Mouse (Mus musculus) brain, adult 2 months (tissue): ENCODE measurements around the gene Rsad2.
A peak's percentile ranks its signal among the peaks of the same experiment; 100 is the strongest.
"Not testable (repeated sequence)": the region's sequence is repeated elsewhere in the genome, so short reads cannot be mapped to it uniquely, and the experiment has no call there.

ENCODE experiments used
- DNase-seq: peaks from one replicate; pipeline ENCODE4 v3.0.0; 2011; ENCODE audit warnings: low read depth, low spot score

Gene Rsad2

GRCm38 (mm10) chr12:26456028-26456698, at the start of gene Rsad2:
TSS of gene Rsad2 (minus strand) at chr12:26456452.
- peak; percentile 52 for DNase-seq

GRCm38 (mm10) chr12:26501042-26501441, 44.8 kb upstream of the Rsad2 start:
- no peak for DNase-seq

- DNase-seq: no peak
These were observed 33.7 kb upstream of the Rsad2 start for GRCm38 (mm10) chr12:26489942-26490341.

- no peak for DNase-seq
These were observed 32.5 kb upstream of the Rsad2 start for GRCm38 (mm10) chr12:26488617-26489274.

- peak; percentile 78 for DNase-seq
These were observed 31.8 kb upstream of the Rsad2 start for GRCm38 (mm10) chr12:26487874-26488616.

- not testable (repeated sequence) for DNase-seq
These were observed 29.7 kb upstream of the Rsad2 start for GRCm38 (mm10) chr12:26485738-26486580.

- DNase-seq: peak; percentile 67
These were observed 22.1 kb upstream of the Rsad2 start for GRCm38 (mm10) chr12:26478196-26479004.

- DNase-seq: no peak
These were observed 20.9 kb upstream of the Rsad2 start for GRCm38 (mm10) chr12:26477198-26477597.

GRCm38 (mm10) chr12:26473746-26474145, 17.5 kb upstream of the Rsad2 start:
- no peak for DNase-seq

GRCm38 (mm10) chr12:26472770-26473481, 16.7 kb upstream of the Rsad2 start:
- DNase-seq: no peak

GRCm38 (mm10) chr12:26471376-26471775, 15.1 kb upstream of the Rsad2 start:
- DNase-seq: no peak

- DNase-seq: peak; percentile 56
These were observed 13.8 kb upstream of the Rsad2 start for GRCm38 (mm10) chr12:26470042-26470409.

GRCm38 (mm10) chr12:26469098-26470041, 13.1 kb upstream of the Rsad2 start, which contains the start of gene Cmpk2:
TSS of gene Cmpk2 (plus strand) at chr12:26469204.
- peak; percentile 95 for DNase-seq

- no peak for DNase-seq
These were observed 9.3 kb upstream of the Rsad2 start for GRCm38 (mm10) chr12:26465600-26465999.

- DNase-seq: peak; percentile 34
These were observed 3.8 kb upstream of the Rsad2 start for GRCm38 (mm10) chr12:26460091-26460490.

GRCm38 (mm10) chr12:26454682-26455081, 1.6 kb downstream of the Rsad2 start:
- DNase-seq: no peak

GRCm38 (mm10) chr12:26452951-26453350, 3.3 kb downstream of the Rsad2 start:
- DNase-seq: no peak

GRCm38 (mm10) chr12:26451150-26451549, 5.1 kb downstream of the Rsad2 start:
- no peak for DNase-seq

- no peak for DNase-seq
These were observed 6.8 kb downstream of the Rsad2 start for GRCm38 (mm10) chr12:26449483-26449882.
